Mouse (Mus musculus) splenic B cell, adult 2 months (primary cell): ENCODE measurements around the gene Hnrnpr.

Experiments
- DNase-seq: peaks from one replicate; pipeline ENCODE4 v3.0.0-alpha.2; 2011; ENCODE audit warnings: low read depth, low spot score
- H3K27me3 ChIP-seq: 2 replicates; pipeline ENCODE4 v1.6.1; 2012; ENCODE audit warnings: mild to moderate bottlenecking, low read length, moderate library complexity, mixed read lengths; ENCODE audit not compliant: control insufficient read depth, poor library complexity, insufficient read depth, severe bottlenecking
- H3K36me3 ChIP-seq: 2 replicates; pipeline ENCODE4 v1.6.1; 2012; ENCODE audit warnings: mild to moderate bottlenecking, low read length, moderate library complexity, mixed read lengths; ENCODE audit not compliant: control insufficient read depth, poor library complexity, insufficient read depth, severe bottlenecking

Gene Hnrnpr

GRCm38 (mm10) chr4:136407831-136408230 is 97.1 kb downstream of the Hnrnpr start:
- Histone ChIP-seq H3K27me3 (no peaks in the 10 kb centered on the region), H3K36me3 (no peaks in the 10 kb centered on the region)
- no peak for DNase-seq
